Mouse (Mus musculus) ovary, adult 18-20 months (tissue): ENCODE measurements around the gene Selplg.
A peak's percentile ranks its signal among the peaks of the same experiment; 100 is the strongest.

ENCODE experiments used
- DNase-seq: peaks from one replicate; pipeline ENCODE4 v3.0.0; 2022; ENCODE audit warnings: low spot score, mixed read lengths

Gene Selplg

GRCm38 (mm10) chr5:113771213-113772162, 61.0 kb downstream of the Selplg start:
- DNase-seq, result peak; percentile 77

- DNase-seq, result no peak
Measured at GRCm38 (mm10) chr5:113768806-113769205, 63.6 kb downstream of the Selplg start.
